Mouse (Mus musculus): ENCODE measurements around the gene B4galt2. TPM values are rescaled to one million over a fixed set of nuclear protein-coding genes. Genes with fewer than 3 reads are reported as not detected.

Gene B4galt2
- total and polyA plus RNA-seq, 3 experiments, result 0.08 to 0.19 TPM; not detected in 1

DNA sequence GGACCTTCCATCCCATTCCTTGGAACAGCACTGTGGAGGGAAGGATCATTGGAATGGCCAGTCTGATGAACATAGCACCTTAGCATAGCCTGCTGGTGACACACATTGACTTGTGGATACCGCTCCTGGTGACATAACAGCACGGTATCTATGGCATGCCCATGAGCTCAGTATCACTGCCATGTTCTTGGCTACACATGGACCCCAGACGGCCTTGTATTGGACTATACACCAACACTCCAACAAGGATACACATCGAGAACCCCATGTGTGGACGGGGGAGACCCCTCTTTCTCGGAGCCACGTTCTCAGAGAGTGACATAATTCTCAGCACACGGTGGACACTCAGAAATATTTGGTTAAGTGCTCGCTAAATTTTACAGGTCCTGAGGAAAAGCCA is 52.5 kb downstream of the B4galt2 start:
- no peak overlapping the region for H3K27ac ChIP-seq (ENCODE audit: control insufficient read depth, low read depth, low read length)
- no peaks in the 10 kb centered on the region for H3K27me3 ChIP-seq (ENCODE audit: control insufficient read depth in 1 of 2, insufficient read depth in 2 of 2, low read length in 2 of 2)
- no peak for TF ChIP-seq MYC (IDR thresholded peaks at IDR 0.05; ENCODE audit: low read depth, low read length)
- no peak for TF ChIP-seq MAX (IDR thresholded peaks at IDR 0.05; ENCODE audit: low read length)
- TF ChIP-seq E2F4 (IDR thresholded peaks at IDR 0.05; ENCODE audit: borderline replicate concordance, low read depth, low read length), result no peak
- no peak for TF ChIP-seq ZNF384 (IDR thresholded peaks at IDR 0.05; ENCODE audit: low read depth, low read length)
- no peak for TF ChIP-seq MXI1 (IDR thresholded peaks at IDR 0.05; ENCODE audit: low read depth, low read length)
- no peak for TF ChIP-seq CHD2 (IDR thresholded peaks at IDR 0.05; ENCODE audit: low read length)
- no peak for TF ChIP-seq NELFE (IDR thresholded peaks at IDR 0.05; ENCODE audit: low read depth, low read length)
- TF ChIP-seq GATA1 (IDR thresholded peaks at IDR 0.05; ENCODE audit: low read depth, low read length), result no peak
- no peak for TF ChIP-seq GABPA (IDR thresholded peaks at IDR 0.05; ENCODE audit: low read depth, low read length)
- no peak for TF ChIP-seq CTCF (IDR thresholded peaks at IDR 0.05 in 2 of 3, conservative IDR thresholded peaks at IDR 0.05 in 1 of 3; ENCODE audit: control insufficient read depth in 1 of 3, insufficient read depth in 1 of 3, low read depth in 2 of 3, low read length in 3 of 3, poor library complexity in 1 of 3, severe bottlenecking in 1 of 3)
- TF ChIP-seq ETS1 (IDR thresholded peaks at IDR 0.05; ENCODE audit: low read depth, low read length), result no peak
- no peak for TF ChIP-seq USF1 (IDR thresholded peaks at IDR 0.05; ENCODE audit: low read depth, low read length)
- no peak for TF ChIP-seq HCFC1 (IDR thresholded peaks at IDR 0.05; ENCODE audit: low read depth, low read length)
- no peak for TF ChIP-seq MYB (IDR thresholded peaks at IDR 0.05; ENCODE audit: low read depth, low read length)
- no peak for TF ChIP-seq UBTF (IDR thresholded peaks at IDR 0.05; ENCODE audit: borderline replicate concordance, insufficient read depth, low read depth, low read length)
- DNase-seq (ENCODE audit: low read depth, low spot score), result peak; percentile 19
- peaks cover 0 to 39% of the 10 kb centered on the region in 2 experiments; a peak in 2 of 4 replicates for H3K36me3 ChIP-seq (ENCODE audit: control insufficient read depth in 1 of 2, insufficient read depth in 2 of 2, low read length in 2 of 2)
- H3K9ac ChIP-seq (ENCODE audit: control insufficient read depth, low read depth, low read length, poor library complexity, severe bottlenecking), result no peak overlapping the region
- H3K79me2 ChIP-seq (ENCODE audit: control insufficient read depth, insufficient read depth, low read length, poor library complexity), result peaks cover under 1% of the 10 kb centered on the region; the same call in 1 of the 2 replicates
- H3K4me1 ChIP-seq (ENCODE audit: control insufficient read depth in 1 of 2, insufficient read depth in 2 of 2, low read length in 2 of 2), result peaks cover 42 to 52% of the 10 kb centered on the region in 2 experiments
- H3K9me3 ChIP-seq (replicated peaks; ENCODE audit: insufficient read depth, low read length), result no peaks in the 10 kb centered on the region
- no peak overlapping the region for H3K4me3 ChIP-seq (ENCODE audit: control insufficient read depth in 1 of 2, insufficient read depth in 1 of 2, low read depth in 2 of 2, low read length in 2 of 2)

DNA sequence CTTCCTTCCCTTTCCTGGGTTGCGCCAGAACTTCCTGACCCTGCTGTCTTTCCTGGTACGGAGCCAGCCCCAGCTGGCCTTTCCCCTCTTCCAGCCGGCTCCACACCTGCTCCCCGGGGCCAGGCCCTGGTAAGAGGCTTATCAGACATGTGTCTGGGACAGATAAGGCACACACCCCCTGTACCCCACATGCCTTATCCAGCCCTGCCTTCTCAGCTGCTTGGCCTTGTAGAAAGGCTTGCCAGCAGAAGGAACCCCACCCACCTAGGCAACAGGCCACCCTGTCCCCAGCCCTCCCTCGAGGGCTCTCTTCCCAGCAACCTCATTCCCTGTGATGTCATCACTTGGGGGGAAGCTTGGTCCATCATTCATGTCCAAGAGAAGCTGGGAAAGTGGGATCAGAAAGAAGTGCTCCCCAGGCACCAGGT is 53.1 kb downstream of the B4galt2 start:
- H3K79me2 ChIP-seq (ENCODE audit: control insufficient read depth, insufficient read depth, low read length, poor library complexity), result no peaks in the 10 kb centered on the region; the same call in 1 of the 2 replicates
- no peak overlapping the region; the same call in 1 of the 2 replicates for H3K27ac ChIP-seq (ENCODE audit: control insufficient read depth, low read depth, low read length)
- H3K4me1 ChIP-seq (ENCODE audit: control insufficient read depth in 1 of 2, insufficient read depth in 2 of 2, low read length in 2 of 2), result peaks cover 42 to 52% of the 10 kb centered on the region in 2 experiments
- peak; percentile 89 for DNase-seq (ENCODE audit: low read depth, low spot score)
- peaks cover 0 to 39% of the 10 kb centered on the region in 2 experiments; a peak in 2 of 4 replicates for H3K36me3 ChIP-seq (ENCODE audit: control insufficient read depth in 1 of 2, insufficient read depth in 2 of 2, low read length in 2 of 2)
- no peaks in the 10 kb centered on the region for H3K27me3 ChIP-seq (ENCODE audit: control insufficient read depth in 1 of 2, insufficient read depth in 2 of 2, low read length in 2 of 2)
- H3K9me3 ChIP-seq (replicated peaks; ENCODE audit: insufficient read depth, low read length), result no peaks in the 10 kb centered on the region
- H3K9ac ChIP-seq (ENCODE audit: control insufficient read depth, low read depth, low read length, poor library complexity, severe bottlenecking), result no peak overlapping the region
- no peak overlapping the region for H3K4me3 ChIP-seq (ENCODE audit: control insufficient read depth in 1 of 2, insufficient read depth in 1 of 2, low read depth in 2 of 2, low read length in 2 of 2)
- TF ChIP-seq ELF1 (IDR thresholded peaks at IDR 0.05; ENCODE audit: low read depth, low read length) (peak; percentile 68; the same call in 1 of the 2 replicates), GABPA (IDR thresholded peaks at IDR 0.05; ENCODE audit: low read depth, low read length) (0 out of 2 replicates have a peak, but pooled peaks have one; percentile 51), USF1 (IDR thresholded peaks at IDR 0.05; ENCODE audit: low read depth, low read length) (no peak), POLR2AphosphoS2 (IDR thresholded peaks at IDR 0.05; ENCODE audit: low read length) (peak; percentile 53; the same call in 1 of the 2 replicates), ZKSCAN1 (IDR thresholded peaks at IDR 0.05; ENCODE audit: low read depth, low read length) (no peak), HCFC1 (IDR thresholded peaks at IDR 0.05; ENCODE audit: low read depth, low read length) (no peak), MAX (IDR thresholded peaks at IDR 0.05; ENCODE audit: low read length) (peak; percentile 78), POLR2A (IDR thresholded peaks at IDR 0.05; ENCODE audit: control insufficient read depth in 1 of 2, insufficient read depth in 1 of 2, low read depth in 1 of 2, low read length in 2 of 2, poor library complexity in 1 of 2) (no peak), RCOR1 (IDR thresholded peaks at IDR 0.05; ENCODE audit: low read depth, low read length) (peak; percentile 93), ZMIZ1 (IDR thresholded peaks at IDR 0.05; ENCODE audit: low read depth, low read length) (0 out of 2 replicates have a peak, but pooled peaks have one; percentile 62), MAZ (IDR thresholded peaks at IDR 0.05; ENCODE audit: low read depth, low read length) (peak; percentile 90), GATA1 (IDR thresholded peaks at IDR 0.05; ENCODE audit: low read depth, low read length) (peak; percentile 98), SIN3A (IDR thresholded peaks at IDR 0.05; ENCODE audit: low read length) (peak; percentile 98), ZC3H11A (IDR thresholded peaks at IDR 0.05; ENCODE audit: low read depth, low read length) (peak; percentile 26; the same call in 1 of the 2 replicates), ETS1 (IDR thresholded peaks at IDR 0.05; ENCODE audit: low read depth, low read length) (peak; percentile 100), MAFK (IDR thresholded peaks at IDR 0.05; ENCODE audit: borderline replicate concordance, low read depth, low read length) (peak; percentile 55; the same call in 1 of the 2 replicates), NRF1 (IDR thresholded peaks at IDR 0.05; ENCODE audit: insufficient read depth, low read depth, low read length, poor library complexity, severe bottlenecking) (no peak; the same call in 1 of the 2 replicates), BHLHE40 (IDR thresholded peaks at IDR 0.05; ENCODE audit: borderline replicate concordance, low read depth, low read length) (peak; percentile 89), JUND (IDR thresholded peaks at IDR 0.05; ENCODE audit: low read depth, low read length) (no peak), CHD2 (IDR thresholded peaks at IDR 0.05; ENCODE audit: low read length) (no peak), SMC3 (IDR thresholded peaks at IDR 0.05; ENCODE audit: low read depth, low read length) (no peak), USF2 (IDR thresholded peaks at IDR 0.05; ENCODE audit: borderline replicate concordance in 1 of 2, insufficient read depth in 1 of 2, low read depth in 1 of 2, low read length in 2 of 2) (no peak), MYB (IDR thresholded peaks at IDR 0.05; ENCODE audit: low read depth, low read length) (peak; percentile 27; the same call in 1 of the 2 replicates)
